37 mouse cellular contexts compared by ENCODE assay signal in genomic region chr4:52917311-52917688, GRCm38 (mm10). TPM values are rescaled to one million over a fixed set of nuclear protein-coding genes. Genes with fewer than 3 reads are reported as not detected.
"Had no signal": no experiment of that assay in that cellular context is flagged by ENCODE, and none has a peak within 500 bp of the region (broad histone marks: within the 10 kb centered on the region; RNA-seq: fewer than 3 reads in every experiment).

No protein-coding gene starts in this region.

- DNase-seq: gastrocnemius, adult 2 months; gastrocnemius, postnatal 10 days; gastrocnemius, postnatal 25 days; heart, adult 11 months; heart, adult 2 months; heart, postnatal 10 days; heart, postnatal 4 days; kidney, adult 18-20 months; kidney, adult 8-10 months; kidney, postnatal 10 days; kidney, postnatal 25 days; kidney, postnatal 4 days had no signal

- H3K36me3 ChIP-seq: heart, embryonic 12.5 days; hindbrain, embryonic 10.5 days; hindbrain, embryonic 12.5 days; intestine, embryonic 15.5 days; limb, embryonic 10.5 days; limb, embryonic 12.5 days; liver, embryonic 12.5 days had no signal

- ATAC-seq: hindbrain, embryonic 16.5 days; inflammation-experienced regulatory T-cells, adult 6 months; intestine, embryonic 15.5 days; intestine, postnatal 0 days; liver, embryonic 12.5 days had no signal

- H3K4me1 ChIP-seq: heart, embryonic 12.5 days; hindbrain, embryonic 10.5 days; hindbrain, embryonic 12.5 days; intestine, embryonic 15.5 days; limb, embryonic 10.5 days; limb, embryonic 12.5 days; liver, embryonic 12.5 days had no signal

- H3K9me3 ChIP-seq: heart, embryonic 12.5 days; hindbrain, embryonic 10.5 days; hindbrain, embryonic 12.5 days; intestine, embryonic 15.5 days; limb, embryonic 10.5 days; limb, embryonic 12.5 days; liver, embryonic 12.5 days had no signal

- H3K27me3 ChIP-seq: heart, embryonic 12.5 days; hindbrain, embryonic 12.5 days; intestine, embryonic 15.5 days; limb, embryonic 12.5 days; liver, embryonic 12.5 days had no signal

- H3K27ac ChIP-seq: gastrocnemius, adult 2 months; heart, adult 2 months; hindbrain, embryonic 10.5 days; hindbrain, embryonic 12.5 days; hindbrain, embryonic 14.5 days; intestine, embryonic 15.5 days; layer of hippocampus, adult 2 months; left cerebral cortex, adult 2 months; limb, embryonic 10.5 days; limb, embryonic 12.5 days; liver, embryonic 12.5 days had no signal

- H3K4me3 ChIP-seq: gastrocnemius, adult 2 months; heart, adult 2 months; heart, embryonic 12.5 days; hindbrain, embryonic 10.5 days; hindbrain, embryonic 12.5 days; intestine, embryonic 15.5 days; layer of hippocampus, adult 2 months; left cerebral cortex, adult 2 months; limb, embryonic 10.5 days; limb, embryonic 12.5 days; liver, embryonic 12.5 days had no signal

RNA-seq across cellular contexts. Expression of gene Olfr272, which starts 1.7 kb away (rescaled TPM):
- total RNA-seq: gastrocnemius, adult 2 months; gastrocnemius, postnatal 10 days; gastrocnemius, postnatal 25 days; gastrocnemius, postnatal 4 days; heart, adult 2 months; heart, postnatal 10 days; heart, postnatal 25 days; heart, postnatal 4 days; layer of hippocampus, adult 2 months; layer of hippocampus, postnatal 25 days; left cerebral cortex, adult 2 months; left cerebral cortex, postnatal 14 days; left cerebral cortex, postnatal 36 days; liver, adult 2 months had no signal
- polyA plus RNA-seq: frontal cortex, adult 2 months; heart, adult 2 months; heart, embryonic 12.5 days; heart, embryonic 14.5 days; heart, embryonic 16.5 days; hindbrain, embryonic 10.5 days; hindbrain, embryonic 12.5 days; hindbrain, embryonic 14.5 days; hindbrain, embryonic 16.5 days; inflammation-experienced regulatory T-cells, adult 6 months; intestine, embryonic 15.5 days; intestine, postnatal 0 days; kidney, embryonic 14.5 days; kidney, embryonic 16.5 days; limb, embryonic 10.5 days; limb, embryonic 12.5 days; limb, embryonic 14.5 days; liver, adult 2 months; liver, embryonic 12.5 days had no signal

RNA-seq across cellular contexts. Expression of gene Olfr270, which starts 47.0 kb away (rescaled TPM):
- total RNA-seq: gastrocnemius, adult 2 months; gastrocnemius, postnatal 10 days; gastrocnemius, postnatal 25 days; gastrocnemius, postnatal 4 days; heart, adult 2 months; heart, postnatal 10 days; heart, postnatal 25 days; heart, postnatal 4 days; layer of hippocampus, adult 2 months; layer of hippocampus, postnatal 25 days; left cerebral cortex, adult 2 months; left cerebral cortex, postnatal 14 days; left cerebral cortex, postnatal 36 days; liver, adult 2 months had no signal
- polyA plus RNA-seq: frontal cortex, adult 2 months; heart, adult 2 months; heart, embryonic 12.5 days; heart, embryonic 14.5 days; heart, embryonic 16.5 days; hindbrain, embryonic 10.5 days; hindbrain, embryonic 12.5 days; hindbrain, embryonic 14.5 days; hindbrain, embryonic 16.5 days; inflammation-experienced regulatory T-cells, adult 6 months; intestine, embryonic 15.5 days; intestine, postnatal 0 days; kidney, embryonic 14.5 days; kidney, embryonic 16.5 days; limb, embryonic 10.5 days; limb, embryonic 12.5 days; limb, embryonic 14.5 days; liver, adult 2 months; liver, embryonic 12.5 days had no signal

RNA-seq across cellular contexts. Expression of gene Olfr273, which starts 58.3 kb away (rescaled TPM):
- total RNA-seq: gastrocnemius, adult 2 months; gastrocnemius, postnatal 10 days; gastrocnemius, postnatal 25 days; gastrocnemius, postnatal 4 days; heart, adult 2 months; heart, postnatal 10 days; heart, postnatal 25 days; heart, postnatal 4 days; layer of hippocampus, adult 2 months; layer of hippocampus, postnatal 25 days; left cerebral cortex, adult 2 months; left cerebral cortex, postnatal 14 days; left cerebral cortex, postnatal 36 days; liver, adult 2 months had no signal
- polyA plus RNA-seq: frontal cortex, adult 2 months; heart, adult 2 months; heart, embryonic 12.5 days; heart, embryonic 14.5 days; heart, embryonic 16.5 days; hindbrain, embryonic 10.5 days; hindbrain, embryonic 12.5 days; hindbrain, embryonic 14.5 days; hindbrain, embryonic 16.5 days; inflammation-experienced regulatory T-cells, adult 6 months; intestine, embryonic 15.5 days; intestine, postnatal 0 days; kidney, embryonic 14.5 days; kidney, embryonic 16.5 days; limb, embryonic 10.5 days; limb, embryonic 12.5 days; limb, embryonic 14.5 days; liver, adult 2 months; liver, embryonic 12.5 days had no signal
